Mouse (Mus musculus): ENCODE data around the gene Nudt15.
A peak's percentile ranks its signal among the peaks of the same experiment; 100 is the strongest.

Gene Nudt15

GRCm38 (mm10) chr14:73507702-73508376 lies 40.2 kb downstream of the Nudt15 start:
- no peak for DNase-seq (ENCODE audit: low spot score in 2 of 2)

DNA sequence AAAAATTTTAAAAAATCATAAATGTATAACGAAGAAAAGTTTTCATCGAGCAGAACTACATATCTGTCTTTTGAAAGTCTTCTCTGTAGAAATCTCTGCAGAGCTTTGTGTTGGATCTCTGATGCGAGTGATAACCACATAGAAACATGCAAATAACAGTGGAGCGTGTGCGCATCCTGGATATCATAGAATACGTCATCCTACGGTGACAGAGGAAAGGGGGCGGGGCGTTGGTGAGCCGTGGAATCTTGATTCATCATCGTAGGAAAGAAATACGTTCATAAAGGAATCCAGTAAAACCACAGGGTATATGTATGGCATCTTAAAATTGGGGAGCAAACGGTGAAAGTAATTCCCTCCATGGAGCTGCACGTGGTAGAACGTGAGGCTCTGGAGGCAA lies 40.8 kb downstream of the Nudt15 start:
- DNase-seq (ENCODE audit: low spot score in 2 of 2) = no peak

DNA sequence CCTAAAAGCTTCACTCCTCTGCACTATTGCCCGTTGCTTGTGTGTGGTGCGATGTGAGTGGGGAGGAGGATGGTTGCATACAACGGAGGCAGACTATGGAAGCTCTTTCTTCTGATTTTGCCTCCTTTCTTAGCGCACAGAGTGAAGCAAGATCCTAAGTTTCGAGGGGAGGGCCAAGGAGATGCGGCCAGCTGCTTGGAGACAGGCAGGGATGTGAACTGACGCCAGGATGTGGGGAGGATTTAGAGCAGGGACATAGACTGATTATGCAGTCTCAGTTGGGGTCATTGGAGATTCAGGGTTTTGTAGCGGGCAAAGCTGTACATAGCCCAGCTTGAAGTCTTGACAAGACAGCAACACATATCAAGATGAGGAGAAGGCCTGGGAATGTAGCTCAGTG lies 41.8 kb downstream of the Nudt15 start:
- no peak for DNase-seq (ENCODE audit: low spot score in 2 of 2)

DNA sequence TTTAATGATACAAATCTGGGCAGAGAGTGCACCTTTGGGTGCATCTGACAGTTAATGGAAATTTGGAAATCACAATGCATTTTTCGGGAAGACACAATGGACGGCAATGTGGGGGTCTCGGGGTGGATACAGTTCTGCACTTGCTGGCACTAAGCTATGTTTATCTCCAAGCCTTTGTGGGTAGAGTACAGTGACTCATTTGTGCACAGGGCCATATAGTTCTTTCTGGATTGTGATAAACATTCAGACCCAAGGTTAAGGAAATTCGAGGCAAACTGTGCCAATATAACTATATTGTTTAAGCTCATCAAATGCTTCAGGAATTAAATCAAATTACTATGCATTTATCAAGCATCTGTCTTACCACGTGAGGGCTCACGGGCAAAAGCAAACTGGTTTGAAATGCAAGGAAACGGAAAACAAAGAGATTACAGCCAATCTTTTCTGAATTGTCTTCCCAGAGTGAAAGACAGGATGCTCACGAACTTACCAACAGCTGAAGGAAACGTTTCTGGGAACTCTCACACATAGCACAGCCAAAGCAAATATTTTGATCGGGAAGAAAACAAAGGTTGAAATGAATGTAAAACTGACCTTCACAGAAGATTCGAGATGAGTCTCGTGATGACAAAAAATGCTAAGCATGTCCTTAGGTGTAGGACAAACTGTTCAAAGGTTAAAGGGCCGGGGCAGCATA lies 44.7 kb downstream of the Nudt15 start:
- DNase-seq (ENCODE audit: low spot score in 2 of 2) = no peak

DNA sequence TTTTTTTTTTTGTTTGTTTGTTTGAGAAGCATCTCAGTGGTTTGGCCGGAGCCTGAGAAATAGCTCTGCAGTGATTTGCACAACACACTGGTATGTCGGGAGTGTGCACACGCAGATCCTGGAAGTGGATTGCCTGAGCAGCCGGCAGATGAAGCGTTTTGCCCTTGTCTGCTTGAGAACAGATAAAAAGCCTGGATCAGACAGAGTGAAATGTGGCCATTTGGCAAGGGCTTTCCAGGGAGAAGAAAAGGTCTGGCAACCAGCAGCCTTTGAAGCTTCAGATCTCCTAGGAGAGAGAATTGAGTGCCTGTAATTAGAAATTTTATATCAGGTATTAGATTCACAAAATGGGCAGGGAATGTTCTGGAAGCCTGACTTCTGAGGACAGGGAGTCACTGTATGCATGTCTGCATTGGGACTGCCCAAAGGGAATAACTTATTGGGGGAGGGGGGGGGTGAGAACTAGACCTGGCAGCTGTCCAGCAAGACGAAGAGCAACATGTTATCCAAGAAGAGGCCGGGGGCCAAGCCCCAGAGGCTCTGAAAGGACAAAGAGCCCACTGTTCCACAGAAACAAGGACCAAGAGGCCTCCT lies 45.4 kb downstream of the Nudt15 start:
- peak in 1 of 2 experiments; percentile 14 for DNase-seq (ENCODE audit: low spot score in 2 of 2)

- no peak for DNase-seq (ENCODE audit: low spot score in 2 of 2)
Measured at GRCm38 (mm10) chr14:73501721-73502120, 46.3 kb downstream of the Nudt15 start.

DNA sequence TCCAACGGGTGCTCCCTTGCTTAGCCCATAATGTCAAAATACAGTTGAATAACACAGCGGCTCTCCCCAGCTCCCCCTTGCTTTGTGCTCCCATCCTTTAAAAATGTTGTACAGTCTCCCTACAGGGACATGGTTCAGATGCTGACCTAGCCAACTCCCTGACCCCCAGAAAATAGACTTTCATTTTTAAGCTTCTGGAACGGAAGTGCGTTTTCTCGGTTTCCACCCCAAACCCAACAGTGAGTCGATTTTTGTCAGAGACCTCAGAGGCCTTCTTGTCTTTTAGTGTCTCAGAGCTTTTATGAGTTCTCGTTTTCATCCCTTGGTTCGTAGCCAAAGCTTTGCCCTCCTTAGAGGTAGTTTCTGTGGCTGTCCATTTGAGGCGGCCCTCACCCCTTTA lies 46.8 kb downstream of the Nudt15 start:
- no peak for DNase-seq (ENCODE audit: low spot score in 2 of 2)

GRCm38 (mm10) chr14:73495753-73496152 lies 52.3 kb downstream of the Nudt15 start:
- no peak for DNase-seq (ENCODE audit: low spot score in 2 of 2)

DNA sequence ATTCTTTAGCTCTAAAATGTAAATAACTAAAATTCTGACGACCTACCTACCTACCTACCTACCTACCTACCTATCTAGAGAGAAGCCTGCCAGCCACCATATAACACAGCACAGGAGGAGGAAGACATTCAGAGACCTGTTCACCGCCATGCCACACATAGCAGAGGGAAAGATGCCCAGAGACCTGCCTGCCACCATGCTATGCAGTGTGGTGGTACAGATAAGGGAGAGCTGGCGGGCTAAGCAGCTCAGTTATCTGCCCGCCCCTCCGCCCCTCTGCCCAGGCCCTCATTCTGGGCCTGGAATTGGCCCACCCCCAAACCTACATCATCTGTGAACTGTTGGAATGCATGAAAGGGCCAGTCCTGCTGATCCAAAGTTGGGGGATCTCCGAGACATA lies 53.9 kb downstream of the Nudt15 start:
- DNase-seq (ENCODE audit: low spot score in 2 of 2) = no peak

- no peak for DNase-seq (ENCODE audit: low spot score in 2 of 2)
Measured at GRCm38 (mm10) chr14:73493356-73493755, 54.7 kb downstream of the Nudt15 start.

DNA sequence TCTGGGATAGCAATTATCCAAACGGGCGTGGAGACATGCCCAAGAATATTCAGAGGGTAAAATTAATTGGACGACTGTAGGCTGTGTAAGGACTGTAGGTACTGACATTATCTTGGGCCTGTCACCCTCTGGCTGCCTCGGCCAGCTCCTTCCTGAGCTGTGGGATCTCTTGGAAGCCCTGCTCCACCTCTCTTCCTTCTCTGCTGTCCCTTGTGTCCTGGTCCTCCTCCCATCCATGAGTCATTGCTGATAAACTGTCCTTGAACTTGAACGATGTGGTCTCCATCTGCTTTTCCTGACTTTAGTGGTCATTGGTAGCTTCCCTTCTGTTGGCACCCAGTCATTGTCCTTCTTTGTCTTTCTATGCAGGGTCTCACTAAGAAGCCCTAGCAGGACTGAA lies 61.4 kb downstream of the Nudt15 start:
- no peak for DNase-seq (ENCODE audit: low spot score in 2 of 2)

- no peak for DNase-seq (ENCODE audit: low spot score in 2 of 2)
Measured at GRCm38 (mm10) chr14:73484366-73485110, 63.5 kb downstream of the Nudt15 start.

DNA sequence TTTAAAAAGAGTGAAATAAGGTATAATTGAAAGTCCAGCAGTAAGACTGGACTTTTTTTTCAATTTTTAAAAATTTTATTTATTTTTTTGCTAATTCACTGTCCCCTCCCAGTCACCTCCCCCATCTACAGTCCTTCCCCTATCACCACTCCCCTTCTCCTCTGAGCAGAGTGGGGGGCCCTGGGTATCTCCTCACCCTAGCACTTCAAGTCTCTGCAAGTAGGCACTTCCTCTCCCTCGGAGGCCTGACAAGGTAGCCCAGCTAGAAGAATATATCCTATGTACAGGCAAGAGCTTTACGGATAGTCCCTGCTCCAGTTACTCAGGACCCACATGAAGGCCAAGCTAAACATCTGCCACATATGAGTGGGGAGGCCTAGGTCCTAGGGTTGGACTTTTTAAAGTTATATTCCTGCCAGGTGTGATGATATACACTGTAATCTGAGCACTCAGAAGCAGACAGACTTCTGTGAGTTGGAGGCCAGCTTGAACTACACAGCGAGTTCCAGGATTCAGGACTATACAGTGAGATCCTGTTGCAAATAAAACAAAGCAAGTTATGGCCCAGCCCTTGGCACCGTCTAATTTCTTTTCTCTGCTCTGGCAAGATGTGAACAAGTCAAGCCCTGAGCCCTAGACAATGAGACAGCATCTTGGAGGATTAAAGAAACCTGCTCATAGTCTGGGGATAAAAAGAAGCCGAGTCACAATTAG lies 64.4 kb downstream of the Nudt15 start:
- DNase-seq (ENCODE audit: low spot score in 2 of 2) = no peak

- DNase-seq (ENCODE audit: low spot score in 2 of 2) = no peak
Measured at GRCm38 (mm10) chr14:73479771-73480170, 68.3 kb downstream of the Nudt15 start.

DNA sequence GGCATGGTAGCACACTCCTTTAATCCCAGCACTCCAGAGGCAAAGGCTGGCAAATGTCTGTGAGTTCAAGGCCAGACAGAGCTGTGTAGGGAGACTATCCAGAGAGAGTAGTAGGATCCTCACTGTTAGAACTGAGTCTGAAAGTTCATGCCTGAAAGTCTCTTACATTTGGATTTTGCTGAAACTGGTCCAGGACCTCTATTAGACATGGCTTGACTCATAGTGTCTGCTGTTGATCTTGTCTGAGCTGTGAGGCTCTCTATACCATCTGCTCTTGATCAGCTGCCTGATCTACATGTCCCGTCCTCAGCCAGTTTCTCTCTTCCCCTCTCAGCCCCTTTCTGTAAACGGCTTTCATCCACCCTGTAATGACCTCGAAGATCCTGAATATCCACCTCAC lies 69.7 kb downstream of the Nudt15 start:
- no peak for DNase-seq (ENCODE audit: low spot score in 2 of 2)

DNA sequence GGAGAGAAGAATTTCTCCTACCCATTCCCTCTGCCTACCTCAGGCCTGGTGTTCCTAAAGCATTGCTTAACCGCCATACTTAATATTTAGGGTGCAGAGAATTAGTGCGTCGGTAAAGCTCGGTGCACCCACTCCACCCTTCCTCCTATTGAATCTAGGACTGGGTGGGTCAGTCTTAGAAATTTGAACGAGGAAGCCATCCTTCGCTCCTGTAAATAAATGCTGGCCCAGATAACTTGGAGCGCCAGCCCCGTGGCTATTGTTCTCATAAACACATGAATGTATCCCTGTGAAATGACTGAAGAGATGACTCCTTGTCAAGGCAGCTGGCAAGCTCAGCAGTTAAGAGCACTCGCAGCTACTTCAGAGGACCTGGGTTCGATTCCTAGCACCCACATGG lies 71.0 kb downstream of the Nudt15 start:
- DNase-seq (ENCODE audit: low spot score in 2 of 2) = no peak

- no peak for DNase-seq (ENCODE audit: low spot score in 2 of 2)
Measured at GRCm38 (mm10) chr14:73476361-73476934, 71.6 kb downstream of the Nudt15 start.

GRCm38 (mm10) chr14:73475506-73475905 lies 72.5 kb downstream of the Nudt15 start:
- DNase-seq (ENCODE audit: low spot score in 2 of 2) = no peak

DNA sequence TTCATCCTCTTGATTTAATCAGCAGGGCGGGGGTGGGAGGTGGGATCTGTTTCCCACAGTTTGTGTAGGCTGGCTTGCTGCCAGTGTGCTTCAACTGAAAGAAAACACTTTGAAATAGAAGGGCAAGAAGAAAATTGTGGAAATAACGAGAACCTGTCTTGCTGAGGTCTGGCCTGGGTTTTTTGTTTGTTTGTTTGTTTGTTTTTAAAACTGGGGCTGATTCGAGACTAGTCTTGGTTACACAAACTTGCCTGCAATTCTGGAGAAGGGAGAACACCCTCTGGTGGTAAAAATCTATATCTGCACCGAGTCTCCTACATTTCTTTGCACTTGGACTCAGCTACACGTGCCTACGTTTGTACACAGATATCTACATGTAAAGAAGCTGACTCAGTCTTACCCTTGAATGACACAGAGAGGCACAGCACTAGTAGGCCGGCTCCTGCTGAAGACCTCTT lies 73.4 kb downstream of the Nudt15 start:
- peak in 1 of 2 experiments; percentile 33 for DNase-seq (ENCODE audit: low spot score in 2 of 2)

DNA sequence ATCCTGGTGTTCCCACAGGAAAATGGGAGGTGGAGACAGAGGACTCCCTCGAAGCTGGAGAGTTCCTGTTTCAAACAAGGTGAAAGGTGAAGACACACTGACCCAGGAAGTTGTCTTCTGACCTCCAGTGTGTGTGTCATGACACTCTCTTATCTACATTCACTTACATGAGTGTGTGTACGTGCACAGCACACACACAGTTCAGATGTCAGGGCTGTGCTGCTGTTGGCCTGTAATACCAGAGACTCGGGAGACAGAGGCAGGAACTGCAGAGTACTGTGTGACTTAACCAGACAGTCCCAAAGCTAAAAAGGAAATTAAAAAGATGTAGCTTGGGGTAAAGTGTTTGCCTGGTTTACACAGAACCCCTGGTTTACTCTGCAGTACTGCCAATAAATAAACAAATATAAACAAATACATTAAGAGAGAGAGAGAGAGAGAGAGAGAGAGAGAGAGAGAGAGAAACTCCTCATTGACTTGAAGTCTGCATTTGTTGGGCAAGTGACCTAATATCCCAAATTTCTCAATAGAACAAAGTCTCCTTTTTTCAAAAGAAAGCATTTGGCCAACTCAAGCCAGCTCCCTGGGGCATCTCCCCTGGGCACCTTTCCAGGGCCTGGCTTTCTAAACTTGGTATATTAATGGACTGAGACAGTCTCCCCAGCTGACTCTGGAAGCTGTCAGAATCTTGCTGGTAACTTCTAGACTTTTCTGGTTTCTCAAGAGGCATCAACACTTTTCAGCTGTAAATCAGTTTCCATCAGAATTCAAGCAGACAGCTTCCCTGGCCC lies 74.2 kb downstream of the Nudt15 start:
- DNase-seq (ENCODE audit: low spot score in 2 of 2) = no peak

DNA sequence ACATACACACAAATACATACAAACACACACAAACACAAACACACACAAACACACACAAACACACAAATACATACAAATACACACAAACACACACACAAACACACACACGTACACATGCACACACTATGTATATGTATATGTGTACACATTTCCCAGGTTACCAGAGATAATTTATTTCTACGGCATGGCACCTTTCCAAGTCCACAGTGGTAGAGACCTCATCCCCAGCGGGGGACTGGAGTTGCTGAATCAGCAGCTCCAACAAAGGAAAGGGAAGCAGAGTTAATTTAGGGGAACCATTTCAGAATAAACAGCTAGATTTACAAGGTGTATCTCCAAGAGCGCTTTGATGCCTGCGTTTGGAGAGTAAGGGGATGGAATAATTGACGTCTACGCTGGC lies 75.8 kb downstream of the Nudt15 start:
- DNase-seq (ENCODE audit: low spot score in 2 of 2) = no peak

Data from frontal cortex, postnatal 14 days (tissue).